Mouse (Mus musculus): Measurements from ENCODE around the gene Slc16a1. TPM values are rescaled to one million over a fixed set of nuclear protein-coding genes. Genes with fewer than 3 reads are reported as not detected.

Gene Slc16a1
- total RNA-seq (2021): 10 to 100 TPM; 19.2 to 26.8 TPM

DNA sequence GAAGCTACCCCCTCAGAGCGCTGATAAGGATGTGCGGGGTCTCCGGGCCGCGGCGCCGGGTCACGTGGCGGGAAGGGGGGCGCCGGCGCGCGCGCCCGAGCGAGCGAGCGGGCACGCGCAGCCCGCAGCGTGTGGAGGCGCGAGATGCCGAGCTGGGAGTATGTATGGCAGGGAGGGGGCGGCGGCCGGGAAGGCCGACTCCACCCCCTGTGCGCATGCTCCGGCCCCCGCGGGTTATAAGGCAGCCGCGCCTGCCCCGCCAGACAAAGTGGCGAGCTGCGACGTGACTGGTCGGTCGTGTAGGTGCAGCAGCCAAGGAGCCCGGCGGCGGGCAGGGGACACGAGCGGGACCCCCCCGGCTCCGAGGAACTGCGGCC, at the start of gene Slc16a1:
Gene Slc16a1, plus strand, starts transcription at position 266 of the 377 bp plus-strand sequence.
- intact Hi-C loops (cut with DNase I): loop anchor here (2.0 kb wide), 1 partner anchor 128 kb away; the partner anchor contains the start of gene Lrig2
- DNase-seq (ENCODE audit: low spot score in 2 of 2): peak; percentile 88 to 92

DNA sequence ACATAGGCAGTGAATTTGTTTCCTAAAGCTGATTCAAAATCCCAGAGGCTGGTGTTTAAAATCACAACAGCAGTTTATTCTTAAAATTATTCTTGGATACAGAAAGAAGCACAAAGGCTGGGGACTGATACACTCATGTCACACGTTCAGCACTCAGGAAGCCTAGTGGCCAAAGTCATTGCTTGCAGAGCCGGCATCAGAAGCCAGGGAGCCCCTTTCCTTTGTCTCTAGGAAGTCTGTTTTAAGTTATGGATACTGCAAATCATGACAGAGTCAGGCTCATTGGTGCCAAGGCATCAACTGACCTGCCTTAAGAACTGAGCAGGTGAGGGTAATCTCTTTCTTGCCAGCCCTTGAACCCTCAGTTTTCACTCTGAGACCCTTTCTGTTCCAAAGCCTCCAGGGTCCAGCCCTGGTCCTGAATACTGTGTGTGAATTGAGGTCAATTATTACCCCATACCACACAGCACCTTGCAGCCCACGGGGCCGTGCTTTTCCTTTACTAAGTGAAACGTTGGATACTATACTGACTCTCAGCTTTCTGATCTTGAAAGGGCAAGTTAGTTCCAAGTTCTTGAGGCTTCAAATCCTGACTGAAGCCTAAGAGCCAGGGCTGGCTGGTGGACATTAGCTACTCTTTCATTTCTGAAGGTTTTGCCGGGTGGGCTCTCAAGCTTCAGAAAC, 41.9 kb upstream of the Slc16a1 start:
- DNase-seq (ENCODE audit: low spot score in 2 of 2): no peak
- intact Hi-C loops (cut with DNase I): no loop called here

DNA sequence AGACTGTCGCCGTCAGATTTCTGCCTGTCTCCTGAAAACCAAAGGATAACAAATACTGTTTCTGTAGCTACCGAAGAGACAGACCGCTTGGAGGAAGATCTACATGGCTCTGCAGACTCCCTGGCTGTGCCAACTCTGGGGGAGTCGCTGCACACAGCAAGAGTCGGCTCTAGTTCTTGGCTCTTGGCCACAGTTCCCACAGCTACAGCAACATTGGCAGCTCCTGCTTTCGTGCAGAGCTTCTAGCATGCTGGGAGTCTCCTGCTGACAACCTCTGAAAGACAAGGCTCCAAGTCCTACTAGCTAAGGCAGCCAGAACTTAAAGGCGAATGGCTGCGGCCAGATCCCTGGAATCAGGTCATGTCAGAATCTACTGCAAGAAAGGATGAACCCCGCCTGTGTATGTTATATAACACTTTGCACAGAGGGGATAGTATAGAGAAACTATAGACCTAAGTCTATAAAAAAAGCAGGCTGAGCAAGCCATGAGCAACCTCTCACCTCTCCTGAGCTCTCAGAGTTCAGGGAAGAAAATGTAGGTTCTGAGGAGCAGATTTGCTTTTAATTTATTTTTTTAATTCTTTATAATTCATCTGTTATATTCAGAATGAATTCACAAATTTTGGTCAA, 41.2 kb upstream of the Slc16a1 start:
- DNase-seq (ENCODE audit: low spot score in 2 of 2): peak; percentile 88 to 89
- intact Hi-C loops (cut with DNase I): no loop called here

DNA sequence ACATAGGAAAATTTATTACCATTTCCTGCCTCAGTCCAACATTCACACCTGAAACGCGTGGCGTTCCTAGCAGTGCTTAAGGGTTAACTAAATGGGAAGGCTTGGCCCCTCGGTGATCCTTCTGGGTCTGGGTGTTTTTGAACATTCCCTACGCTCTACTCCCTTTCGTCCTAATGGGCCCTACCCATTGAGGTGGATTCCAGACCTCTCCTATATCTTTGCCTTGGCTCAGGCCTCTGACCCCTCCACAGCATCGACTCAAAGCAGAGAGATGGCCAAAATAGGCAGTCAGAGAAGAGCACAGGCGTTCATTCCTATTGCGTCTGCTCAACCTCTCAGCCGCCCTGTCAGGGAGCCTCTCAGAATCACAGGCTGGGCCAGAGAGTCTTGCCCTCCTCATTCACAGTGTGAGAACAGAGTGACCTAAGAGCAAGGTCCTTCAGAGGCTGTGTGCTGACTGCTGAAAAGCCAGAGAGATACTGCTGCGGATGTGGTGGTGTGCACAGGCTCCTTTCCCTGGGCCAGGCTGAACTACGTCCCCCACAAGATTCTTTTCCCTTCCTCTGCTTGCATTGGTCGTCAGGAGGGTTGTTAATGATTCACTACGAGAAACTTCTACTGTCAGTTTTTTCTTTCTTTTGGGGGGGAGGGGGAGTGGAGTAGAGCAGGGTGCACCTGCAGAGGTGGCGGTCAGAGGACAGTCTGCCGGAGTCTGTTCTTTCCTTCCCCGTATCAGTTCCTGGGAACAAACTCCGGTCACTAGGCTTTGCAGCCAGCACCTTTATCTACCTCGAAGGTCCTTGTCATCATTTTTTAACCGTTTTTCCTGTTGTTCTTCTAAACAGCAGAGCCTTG, 38.9 kb upstream of the Slc16a1 start:
- DNase-seq (ENCODE audit: low spot score in 2 of 2): no peak
- intact Hi-C loops (cut with DNase I): no loop called here

DNA sequence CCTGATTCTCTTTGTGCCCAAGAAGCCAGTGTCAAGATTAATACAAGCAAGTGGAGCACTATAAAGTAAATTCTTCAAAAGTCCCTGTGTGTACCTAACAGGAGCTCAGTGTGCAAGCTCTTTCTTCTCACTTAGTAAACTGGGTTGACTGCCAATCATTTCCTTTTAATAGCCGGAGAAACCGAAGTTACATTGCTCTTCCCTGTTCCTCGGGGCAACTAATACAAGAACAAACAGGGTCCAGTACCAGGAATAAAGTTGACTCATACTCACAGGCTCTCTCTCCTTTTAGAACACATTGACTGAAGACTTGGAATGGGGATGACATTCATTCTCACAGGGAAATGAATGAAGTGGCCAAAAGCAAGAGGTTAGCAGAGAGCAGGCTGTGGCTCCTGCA, 37.8 kb upstream of the Slc16a1 start:
- DNase-seq (ENCODE audit: low spot score in 2 of 2): no peak
- intact Hi-C loops (cut with DNase I): no loop called here

DNA sequence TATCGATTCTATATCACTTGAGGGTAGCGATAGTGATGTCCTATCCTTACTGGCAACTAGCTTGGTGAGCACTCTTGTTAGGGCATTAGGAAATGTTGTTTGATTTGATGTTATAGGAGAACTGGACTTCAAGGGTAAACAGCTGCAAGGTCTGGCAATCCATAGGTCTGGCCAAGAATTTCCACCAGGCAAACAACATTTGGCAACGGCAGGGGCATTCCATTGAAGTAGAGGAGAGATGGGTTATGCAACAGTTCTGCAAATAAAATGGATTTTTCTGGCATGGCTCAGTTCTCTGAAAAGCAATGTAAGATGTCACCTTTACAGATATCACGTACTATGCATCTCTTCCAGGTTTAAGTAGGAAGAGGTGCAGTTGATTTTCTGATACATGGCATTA, 36.8 kb upstream of the Slc16a1 start:
- intact Hi-C loops (cut with DNase I): no loop called here
- no peak for DNase-seq (ENCODE audit: low spot score in 2 of 2)

DNA sequence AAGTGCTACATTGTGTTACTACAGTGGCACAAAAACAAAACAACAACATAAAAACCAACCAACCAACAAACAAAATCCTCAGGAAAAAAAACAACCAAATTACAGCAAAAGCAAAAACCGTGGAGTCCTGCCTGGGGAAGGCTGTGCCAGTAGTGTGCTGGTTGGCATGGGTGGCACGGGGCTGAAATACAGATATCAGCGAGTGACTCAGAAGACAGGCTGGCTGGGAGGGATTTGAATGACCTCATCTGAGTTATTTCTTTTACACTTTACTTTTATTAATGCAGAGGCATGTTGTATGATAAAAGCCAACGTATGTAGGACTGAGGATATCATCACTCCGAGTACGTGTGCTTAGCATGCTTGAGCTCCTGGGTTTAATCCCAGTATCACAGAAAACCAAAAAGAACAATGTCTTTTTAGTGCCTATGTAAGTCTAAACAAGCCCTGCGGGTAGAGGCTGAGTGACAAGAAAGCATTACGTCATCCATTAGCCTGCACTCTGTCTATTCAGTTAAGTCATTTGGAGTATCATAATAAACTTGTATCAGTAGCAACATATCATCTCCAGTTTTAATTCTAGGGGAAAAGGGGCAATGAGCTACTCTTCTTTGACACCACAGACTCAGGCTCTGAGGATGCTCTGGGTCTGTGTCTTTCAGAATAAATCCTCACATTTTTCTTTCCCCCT, 28.6 kb upstream of the Slc16a1 start:
- intact Hi-C loops (cut with DNase I): no loop called here

DNA sequence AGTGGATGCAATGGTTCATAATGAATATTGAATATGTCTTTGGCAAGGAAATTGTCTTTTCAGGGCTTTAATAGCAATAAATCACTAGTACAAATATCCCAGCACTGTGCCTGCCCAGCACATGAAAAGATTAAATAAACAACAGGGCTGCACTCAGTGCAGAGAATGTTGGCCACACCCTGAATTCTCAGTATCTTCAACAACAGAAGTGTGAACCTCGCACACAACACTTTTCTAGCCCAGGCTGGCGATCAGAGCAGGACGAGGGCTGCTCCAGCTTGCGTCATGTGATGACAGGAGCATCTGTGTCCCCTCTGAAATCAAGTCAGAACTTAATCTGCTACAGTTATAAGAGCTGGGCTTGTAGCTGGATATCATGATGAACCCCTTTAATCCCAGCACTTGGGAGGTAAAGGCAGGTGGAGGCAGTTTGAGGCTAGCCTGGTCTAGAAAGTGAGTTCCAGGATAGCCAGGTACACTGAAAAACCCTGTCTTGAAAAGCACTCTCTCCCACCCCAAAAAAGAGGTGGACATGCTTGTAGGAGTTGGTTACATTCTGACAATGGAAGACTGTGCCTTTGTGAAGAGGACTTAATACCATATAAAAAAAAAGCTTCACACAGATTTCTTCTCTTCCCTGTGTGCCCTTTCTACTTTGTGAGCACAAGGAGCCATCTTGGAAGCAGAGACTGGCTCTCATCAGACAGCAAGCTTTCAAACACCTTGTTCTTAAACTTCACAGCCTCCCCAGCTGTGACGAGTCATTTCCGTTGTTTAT, 27.8 kb upstream of the Slc16a1 start:
- DNase-seq (ENCODE audit: low spot score in 2 of 2): no peak
- intact Hi-C loops (cut with DNase I): no loop called here

More for the DNA sequence above, 28.6 kb upstream of the Slc16a1 start:
- DNase-seq (ENCODE audit: low spot score in 2 of 2): no peak

DNA sequence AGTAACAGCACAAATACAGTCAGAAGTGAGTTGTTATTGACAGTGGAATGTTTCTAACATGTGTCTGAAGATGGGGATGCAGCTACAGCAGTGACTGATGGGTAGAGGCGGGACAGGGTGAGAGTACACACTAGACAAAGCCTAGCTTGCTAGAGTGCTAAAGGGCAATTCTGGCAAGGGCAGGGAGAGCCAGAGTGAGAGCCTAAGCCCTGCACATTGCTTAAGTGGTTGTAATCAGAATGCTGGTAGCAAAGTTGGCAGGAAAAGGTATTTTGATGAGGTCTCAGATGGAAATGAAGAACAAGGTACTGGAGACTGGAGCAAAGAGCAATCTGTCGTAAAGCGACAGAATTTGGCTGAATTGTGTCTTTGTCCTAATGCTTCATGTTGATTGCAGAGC, 26.5 kb upstream of the Slc16a1 start:
- intact Hi-C loops (cut with DNase I): no loop called here
- no peak for DNase-seq (ENCODE audit: low spot score in 2 of 2)

DNA sequence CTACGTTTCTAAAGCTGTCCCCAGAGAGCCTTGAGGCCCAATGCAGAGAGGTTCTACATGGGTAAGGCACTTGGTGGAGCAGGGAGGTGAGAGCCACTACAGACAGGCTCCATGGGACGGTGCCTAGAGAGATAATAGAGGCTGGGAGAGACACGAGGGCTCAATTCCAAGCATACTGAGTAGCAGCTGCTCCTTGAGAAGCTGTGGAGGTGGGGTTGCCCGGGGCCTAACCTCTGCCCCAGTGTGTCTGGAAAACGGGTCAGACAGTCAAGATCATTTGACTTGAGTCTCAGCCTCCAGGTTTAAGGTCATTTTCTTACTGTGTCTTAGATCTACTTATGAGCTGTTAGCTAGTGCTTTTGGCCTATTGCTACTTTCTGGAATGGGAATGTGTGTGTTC, 25.4 kb upstream of the Slc16a1 start:
- intact Hi-C loops (cut with DNase I): no loop called here
- no peak for DNase-seq (ENCODE audit: low spot score in 2 of 2)

DNA sequence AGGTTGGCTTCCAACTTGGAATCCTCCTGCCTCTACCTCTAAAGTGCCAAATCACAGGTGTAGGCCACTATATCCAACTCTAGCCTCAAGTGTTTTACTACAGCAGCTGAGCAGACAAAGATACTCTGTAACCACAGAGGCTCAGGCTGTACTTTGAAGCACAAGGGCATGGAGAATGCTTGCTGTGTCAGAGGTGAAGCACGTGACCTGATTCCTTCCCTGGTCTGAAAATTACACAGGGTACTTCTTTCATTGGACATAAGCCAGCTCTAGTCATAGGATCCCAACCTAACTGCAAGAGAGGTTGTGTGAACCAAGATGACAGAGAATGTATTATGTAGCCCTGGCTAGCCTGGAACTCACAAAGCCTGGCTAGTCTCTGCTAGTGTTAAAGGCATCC, 24.4 kb upstream of the Slc16a1 start:
- intact Hi-C loops (cut with DNase I): no loop called here
- DNase-seq (ENCODE audit: low spot score in 2 of 2): no peak

DNA sequence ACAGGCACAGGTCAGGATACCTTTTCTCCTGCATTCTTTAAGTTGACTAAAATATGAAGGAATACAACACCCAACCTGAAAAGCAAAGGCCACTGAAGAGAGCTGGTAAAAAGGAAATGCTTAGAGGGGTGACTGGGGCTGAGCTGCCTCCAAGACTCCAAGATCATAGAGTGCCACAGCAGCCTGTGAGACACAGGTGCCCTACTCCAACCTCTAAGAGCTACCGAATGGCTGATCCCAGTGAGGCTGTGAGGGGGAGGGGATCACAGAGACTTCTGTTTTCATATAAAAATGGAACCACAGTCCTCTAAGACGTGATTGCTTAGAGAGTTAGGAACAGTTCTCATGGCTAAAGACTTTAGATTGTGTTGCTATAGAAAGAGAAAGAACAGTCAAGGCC, 23.3 kb upstream of the Slc16a1 start:
- DNase-seq (ENCODE audit: low spot score in 2 of 2): no peak
- intact Hi-C loops (cut with DNase I): no loop called here

DNA sequence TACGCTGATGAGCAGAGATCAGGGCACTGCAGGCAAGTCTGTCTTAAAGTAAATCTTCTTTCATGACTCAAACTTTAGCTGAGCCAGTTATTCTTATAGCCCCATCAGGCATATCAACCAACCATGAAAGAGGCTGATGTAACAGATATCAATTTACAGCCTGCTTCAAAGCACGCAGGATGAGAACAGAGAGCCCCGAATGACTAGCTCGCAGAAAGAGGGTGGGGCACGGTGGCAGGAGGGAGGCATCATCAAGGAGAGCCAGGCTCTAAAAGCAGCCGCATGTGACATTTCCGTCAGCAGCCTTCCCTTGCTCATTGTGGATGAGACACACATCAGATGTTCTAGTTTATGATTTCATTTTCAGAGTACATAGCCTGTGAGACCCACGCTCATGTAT, 22.3 kb upstream of the Slc16a1 start:
- intact Hi-C loops (cut with DNase I): no loop called here
- DNase-seq (ENCODE audit: low spot score in 2 of 2): peak; percentile 48 to 50

DNA sequence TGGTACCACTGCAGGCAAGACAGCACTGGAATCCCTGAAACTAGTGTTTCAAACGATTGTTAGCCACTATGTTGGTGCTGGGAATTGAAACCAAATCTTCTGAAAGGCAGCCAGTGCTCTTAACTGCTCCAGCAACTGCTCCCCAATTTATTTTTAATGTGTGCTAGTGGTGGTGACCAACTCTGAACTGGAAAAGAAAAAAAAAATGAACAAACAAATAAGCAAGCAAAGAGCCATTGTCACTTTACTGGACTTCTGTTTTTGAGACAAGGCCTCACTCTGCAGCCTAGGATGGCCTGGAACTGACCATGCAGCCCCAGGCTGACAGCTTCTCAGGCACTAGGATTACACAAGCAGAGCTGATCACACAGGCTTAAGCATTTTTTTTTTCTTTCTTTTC, 16.6 kb upstream of the Slc16a1 start:
- intact Hi-C loops (cut with DNase I): no loop called here
- DNase-seq (ENCODE audit: low spot score in 2 of 2): no peak

DNA sequence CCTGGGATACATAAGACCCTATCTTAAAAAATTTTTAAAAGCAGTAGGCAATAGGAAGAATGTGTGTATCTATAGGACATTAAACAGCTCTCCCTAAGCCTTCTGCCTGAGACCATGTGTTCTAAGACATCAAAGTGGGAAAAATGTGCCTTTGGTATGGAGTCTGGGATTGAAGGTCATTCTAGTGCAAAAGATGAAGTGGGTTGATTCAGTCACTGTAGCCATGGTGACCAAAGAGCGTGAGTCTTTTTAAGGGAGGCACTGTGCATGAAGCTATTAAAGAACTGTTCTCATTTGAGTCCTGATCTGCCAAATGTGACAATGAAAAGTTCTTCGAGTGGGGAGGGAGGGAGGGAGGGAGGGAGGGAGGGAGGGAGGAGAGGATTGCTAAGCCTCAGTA, 8.7 kb upstream of the Slc16a1 start:
- no peak for DNase-seq (ENCODE audit: low spot score in 2 of 2)

DNA sequence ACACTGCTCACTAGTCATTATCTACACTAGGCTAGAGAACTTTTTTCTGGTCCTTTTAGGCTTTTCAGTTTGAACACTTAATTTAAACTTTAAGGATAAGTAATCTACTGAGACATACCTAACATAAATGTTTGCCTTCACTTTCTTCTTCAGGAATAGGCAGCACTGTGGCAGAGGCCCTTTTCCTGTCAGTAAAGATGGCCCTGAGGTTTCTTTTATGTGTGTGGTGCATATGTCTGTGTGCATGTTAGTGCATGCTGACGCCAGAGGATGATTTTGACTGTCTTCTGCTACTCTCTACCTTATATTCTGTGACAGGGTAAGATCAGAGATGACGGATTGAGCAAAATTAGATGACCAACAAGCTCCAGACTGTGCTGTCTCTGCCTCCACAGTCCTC, 7.5 kb upstream of the Slc16a1 start:
- no peak for DNase-seq (ENCODE audit: low spot score in 2 of 2)
- intact Hi-C loops (cut with DNase I): no loop called here

More for the DNA sequence above, 8.7 kb upstream of the Slc16a1 start:
- intact Hi-C loops (cut with DNase I): no loop called here

DNA sequence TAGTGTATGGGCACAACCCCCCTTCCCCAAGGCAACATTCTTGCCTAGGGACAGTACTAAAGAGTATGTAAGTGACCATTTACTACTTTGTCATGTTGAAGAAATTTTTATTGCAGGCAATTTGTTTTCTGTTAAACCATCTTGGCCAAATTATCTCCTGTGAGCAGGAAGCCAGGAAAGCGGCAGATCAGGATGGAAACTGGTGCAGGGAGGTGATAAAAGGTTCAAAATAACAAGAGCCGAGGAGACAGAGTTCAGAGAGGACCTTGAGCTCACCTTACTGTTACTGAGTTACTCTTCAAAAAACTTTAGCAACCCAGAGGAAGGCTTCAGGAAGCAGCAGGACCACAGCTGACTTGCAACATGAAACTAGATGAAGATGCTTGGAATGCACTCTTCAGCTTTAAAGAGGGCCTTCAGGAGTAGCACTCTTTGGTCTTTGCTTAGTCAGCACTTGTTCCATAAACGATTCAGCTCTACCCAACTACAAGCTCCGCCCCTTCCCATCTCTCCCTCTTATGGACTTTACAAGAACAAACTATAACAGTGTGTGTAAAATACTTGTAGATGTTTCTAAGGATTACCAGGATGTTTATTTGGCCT, 5.8 kb upstream of the Slc16a1 start:
- intact Hi-C loops (cut with DNase I): no loop called here

DNA sequence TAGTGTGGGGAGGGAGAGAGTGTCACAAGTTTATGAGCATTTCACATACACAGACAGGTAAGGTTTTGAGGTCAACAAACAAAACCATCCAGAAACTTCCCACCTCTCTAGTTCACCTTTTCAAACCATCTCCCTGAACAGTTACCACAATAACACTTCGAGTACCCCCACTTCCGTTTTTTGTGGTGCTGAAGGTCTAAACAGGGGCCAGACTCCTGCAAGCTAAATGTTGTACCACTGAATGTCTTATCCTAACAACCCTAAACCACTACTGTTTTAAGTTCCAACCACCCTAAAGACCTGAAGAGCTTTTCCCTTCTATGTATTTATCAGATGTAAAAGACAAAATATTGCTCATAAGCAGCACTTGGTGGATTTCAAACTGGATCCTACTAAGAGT, 2.0 kb upstream of the Slc16a1 start:
- intact Hi-C loops (cut with DNase I): no loop called here

More for the DNA sequence above, 5.8 kb upstream of the Slc16a1 start:
- no peak for DNase-seq (ENCODE audit: low spot score in 2 of 2)

More for the DNA sequence above, 2.0 kb upstream of the Slc16a1 start:
- no peak for DNase-seq (ENCODE audit: low spot score in 2 of 2)
